Mouse (Mus musculus): ENCODE measurements around the gene Plce1.

Plce1 gene

GRCm38 (mm10) chr19:38820186-38820804 lies 339.4 kb downstream of the Plce1 start:
- no peak for DNase-seq (ENCODE audit: low spot score)

DNA sequence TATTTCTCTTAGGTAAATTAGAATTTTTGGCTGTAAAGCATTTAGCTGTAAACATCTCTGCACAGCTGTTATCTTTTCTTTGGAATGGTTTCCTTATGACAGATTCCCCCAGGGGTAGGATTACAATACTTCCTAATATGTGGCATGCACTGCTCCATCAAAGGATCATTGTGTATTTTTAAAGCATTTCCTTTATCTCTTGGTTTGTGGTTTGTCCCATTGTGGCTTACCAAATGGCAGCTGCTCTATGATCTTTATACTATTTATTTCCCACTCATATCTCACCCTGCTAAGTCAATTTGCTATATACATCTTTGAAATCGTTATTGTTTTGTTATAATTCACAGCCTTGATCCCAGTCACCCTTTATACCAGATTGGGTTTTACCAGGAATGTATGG lies 352.3 kb downstream of the Plce1 start:
- DNase-seq (ENCODE audit: low spot score), result no peak

Measured in T-cell, adult 2 months (primary cell).